Mouse (Mus musculus) neural tube, embryonic 11.5 days (tissue): ENCODE measurements around the gene Rap1b. TPM values are rescaled to one million over a fixed set of nuclear protein-coding genes. Genes with fewer than 3 reads are reported as not detected.

Source experiments
- polyA plus RNA-seq: library from polyadenylated mRNA; unstranded; fragments of >200 nt; fragmentation: Nextera tagmentation; extraction: Ambion mirVana; gene quantifications from 2 replicates; pipeline ENCODE4 v1.2.1, GENCODE M21; 2014

The Rap1b gene
- polyA plus RNA-seq, 1 experiment from 2014 or later: 183 TPM

Other genes with a start within 250 kb of the Rap1b start
- gene Cpm, start 216.5 kb downstream of the Rap1b start, polyA plus RNA-seq: 18.4 and 21.1 TPM in 2 replicates
- gene Mdm2, start 135.3 kb downstream of the Rap1b start, polyA plus RNA-seq: 63.2 and 63.5 TPM in 2 replicates
- gene Slc35e3, start 99.7 kb downstream of the Rap1b start, polyA plus RNA-seq: 20.3 and 21.2 TPM in 2 replicates
- 87.6 and 94.9 TPM in 2 replicates for gene Nup107, start 53.3 kb downstream of the Rap1b start, polyA plus RNA-seq